Mouse (Mus musculus) gastrocnemius, postnatal 36 days (tissue): ENCODE measurements around the gene Fam216b. TPM values are rescaled to one million over a fixed set of nuclear protein-coding genes. Genes with fewer than 3 reads are reported as not detected.
A peak's percentile ranks its signal among the peaks of the same experiment; 100 is the strongest.

ENCODE experiments used
- DNase-seq, 2 experiments: peaks; one replicate each; pipeline ENCODE4 v3.0.0; 2022
- intact Hi-C: fragments of 180-260 bp; cut with DNase I; formaldehyde crosslinking; loops from one replicate; pipeline ENCODE4 v1.15.1; 2025
- long read RNA-seq, 2 experiments: library from polyadenylated mRNA; stranded (forward); transcript quantifications; one replicate each; pipeline ENCODE4 v2.0.0; 2021
- total RNA-seq, 2 experiments: library from RNA; stranded (reverse); gene quantifications; 2 replicates each; pipeline ENCODE4 v1.2.3; 2021

Gene Fam216b
- not detected for total RNA-seq
- long read RNA-seq, experiment 1 = 0 reads
- long read RNA-seq, experiment 2 = 0 reads

GRCm38 (mm10) chr14:78088907-78089306, at the start of gene Fam216b:
TSS of gene Fam216b (minus strand) at chr14:78089007.
- no peak for DNase-seq

GRCm38 (mm10) chr14:78132368-78133052, 43.7 kb upstream of the Fam216b start:
- DNase-seq = no peak
- intact Hi-C loops = no loop called here

More at GRCm38 (mm10) chr14:78088907-78089306, at the start of gene Fam216b:
- intact Hi-C loops = no loop called here

- intact Hi-C loops = no loop called here
- no peak for DNase-seq
Measured at GRCm38 (mm10) chr14:78126670-78127069, 37.9 kb upstream of the Fam216b start.

- intact Hi-C loops = no loop called here
- DNase-seq = no peak
Measured at GRCm38 (mm10) chr14:78120286-78120685, 31.5 kb upstream of the Fam216b start.

GRCm38 (mm10) chr14:78119449-78120200, 30.8 kb upstream of the Fam216b start:
- intact Hi-C loops = no loop called here
- no peak for DNase-seq

GRCm38 (mm10) chr14:78117671-78118070, 28.9 kb upstream of the Fam216b start:
- DNase-seq = no peak
- intact Hi-C loops = no loop called here

GRCm38 (mm10) chr14:78117268-78117667, 28.5 kb upstream of the Fam216b start:
- DNase-seq = no peak
- intact Hi-C loops = no loop called here

GRCm38 (mm10) chr14:78112466-78112865, 23.7 kb upstream of the Fam216b start:
- intact Hi-C loops = no loop called here
- no peak for DNase-seq

- no peak for DNase-seq
- intact Hi-C loops = no loop called here
Measured at GRCm38 (mm10) chr14:78110871-78111270, 22.1 kb upstream of the Fam216b start.

- no peak for DNase-seq
- intact Hi-C loops = no loop called here
Measured at GRCm38 (mm10) chr14:78109419-78109818, 20.6 kb upstream of the Fam216b start.

GRCm38 (mm10) chr14:78108388-78108787, 19.6 kb upstream of the Fam216b start:
- intact Hi-C loops = no loop called here
- no peak for DNase-seq

- intact Hi-C loops = no loop called here
Measured at GRCm38 (mm10) chr14:78089591-78089990, 784 bp upstream of the Fam216b start.

GRCm38 (mm10) chr14:78083465-78083864, 5.3 kb downstream of the Fam216b start:
- intact Hi-C loops = no loop called here
- DNase-seq = no peak

More at GRCm38 (mm10) chr14:78089591-78089990, 784 bp upstream of the Fam216b start:
- DNase-seq = no peak

GRCm38 (mm10) chr14:78077508-78077907, 11.3 kb downstream of the Fam216b start:
- intact Hi-C loops = no loop called here
- DNase-seq = no peak

GRCm38 (mm10) chr14:78065938-78066710, 22.7 kb downstream of the Fam216b start:
- DNase-seq = peak in 1 of 2 experiments; percentile 8

GRCm38 (mm10) chr14:78062484-78062883, 26.3 kb downstream of the Fam216b start:
- intact Hi-C loops = no loop called here
- DNase-seq = no peak

More at GRCm38 (mm10) chr14:78065938-78066710, 22.7 kb downstream of the Fam216b start:
- intact Hi-C loops = no loop called here

GRCm38 (mm10) chr14:78060609-78060951, 28.2 kb downstream of the Fam216b start:
- intact Hi-C loops = no loop called here
- no peak for DNase-seq

GRCm38 (mm10) chr14:78059878-78060608, 28.8 kb downstream of the Fam216b start:
- DNase-seq = no peak
- intact Hi-C loops = no loop called here

- no peak for DNase-seq
- intact Hi-C loops = no loop called here
Measured at GRCm38 (mm10) chr14:78057362-78057761, 31.4 kb downstream of the Fam216b start.

- intact Hi-C loops = no loop called here
- DNase-seq = no peak
Measured at GRCm38 (mm10) chr14:78056371-78056770, 32.4 kb downstream of the Fam216b start.
